Mouse (Mus musculus) kidney, postnatal 25 days (tissue): ENCODE results near the gene Fcrla.

Source experiments
- DNase-seq, 2 experiments: peaks; one replicate each; pipeline ENCODE4 v3.0.0; 2021; ENCODE audit warnings: mixed read lengths in 2 of 2

The Fcrla gene

DNA sequence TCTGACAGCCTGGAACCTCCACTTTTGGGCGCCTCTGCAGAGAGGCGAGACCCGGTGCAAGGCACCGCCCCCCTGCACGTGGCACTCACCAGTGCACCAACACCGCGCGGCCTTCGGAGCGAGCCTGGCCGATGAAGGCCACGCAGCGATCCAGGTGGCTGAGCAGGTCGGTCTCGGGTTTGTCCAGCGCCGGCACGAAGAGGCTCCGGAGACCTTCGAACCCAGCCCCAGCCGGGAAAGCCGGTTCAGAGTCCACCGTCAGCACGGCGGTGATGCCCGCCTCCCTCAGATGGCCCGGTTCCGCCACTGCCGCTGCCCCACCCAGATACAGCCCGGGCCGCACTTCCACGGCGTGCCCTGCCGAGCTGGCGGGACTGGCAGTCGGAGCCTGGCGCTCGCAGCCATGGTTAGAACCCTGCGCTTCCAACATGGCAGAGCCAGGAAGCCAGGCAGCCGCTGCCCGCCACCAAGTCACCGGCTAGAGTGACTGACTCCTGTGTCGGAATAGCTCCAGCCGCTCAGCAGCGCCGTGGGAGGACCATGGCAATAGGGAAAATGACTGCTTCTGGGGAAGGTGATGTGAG is 42.3 kb downstream of the Fcrla start, which contains the start of the genes Gm26620 and Dusp12:
Gene Gm26620, plus strand, starts transcription at position 88 of the 584 bp plus-strand sequence.
Gene Dusp12, minus strand, starts transcription at position 563 of the 584 bp plus-strand sequence.
- peak; percentile 86 to 93 for DNase-seq

DNA sequence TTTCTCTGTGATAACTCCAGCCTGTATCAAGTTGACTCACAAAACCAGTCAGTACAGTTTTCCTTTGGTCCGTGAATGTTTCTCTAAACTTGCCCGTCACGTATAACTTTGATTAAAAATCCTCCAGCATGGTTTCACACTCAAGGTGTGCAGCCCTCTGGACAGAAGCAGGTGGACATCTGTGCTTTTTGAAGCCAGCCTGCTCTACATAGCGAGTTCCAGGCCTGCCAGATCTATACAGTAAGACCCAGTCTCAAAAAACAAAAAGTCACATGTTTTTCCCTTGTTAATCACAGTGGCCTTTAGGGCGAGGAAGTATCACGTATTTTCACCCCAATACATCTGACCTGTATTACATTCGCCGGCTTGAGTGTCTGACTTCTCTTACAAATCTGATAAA is 43.0 kb downstream of the Fcrla start:
- DNase-seq = no peak

DNA sequence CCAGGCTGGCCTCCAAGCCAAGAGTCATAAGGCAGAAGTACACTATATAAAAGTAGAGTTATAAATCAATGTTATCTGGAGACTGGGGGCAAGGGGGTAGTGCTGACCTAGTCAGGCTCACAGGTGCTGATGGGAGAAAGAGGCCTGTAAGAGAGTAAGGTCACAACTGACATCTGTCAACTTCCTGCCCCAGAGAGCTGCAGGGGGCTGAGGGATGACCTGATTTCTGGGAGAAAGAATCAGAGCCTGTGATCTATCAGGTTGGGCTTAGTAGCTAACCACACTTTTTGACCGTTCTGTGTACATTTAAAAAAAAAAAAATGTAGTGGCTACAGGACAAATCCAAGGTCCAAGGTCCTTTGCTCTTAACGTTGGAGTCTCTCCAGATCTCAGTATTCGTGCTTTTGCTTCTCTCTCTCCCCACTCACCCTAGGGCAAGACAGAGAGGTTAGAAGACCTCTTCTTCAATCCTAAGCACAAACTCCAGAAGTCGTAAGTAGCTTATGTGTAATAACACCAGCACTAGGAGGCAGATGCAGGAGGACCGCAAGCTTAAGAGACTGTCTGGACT is 44.4 kb downstream of the Fcrla start:
- DNase-seq = no peak

DNA sequence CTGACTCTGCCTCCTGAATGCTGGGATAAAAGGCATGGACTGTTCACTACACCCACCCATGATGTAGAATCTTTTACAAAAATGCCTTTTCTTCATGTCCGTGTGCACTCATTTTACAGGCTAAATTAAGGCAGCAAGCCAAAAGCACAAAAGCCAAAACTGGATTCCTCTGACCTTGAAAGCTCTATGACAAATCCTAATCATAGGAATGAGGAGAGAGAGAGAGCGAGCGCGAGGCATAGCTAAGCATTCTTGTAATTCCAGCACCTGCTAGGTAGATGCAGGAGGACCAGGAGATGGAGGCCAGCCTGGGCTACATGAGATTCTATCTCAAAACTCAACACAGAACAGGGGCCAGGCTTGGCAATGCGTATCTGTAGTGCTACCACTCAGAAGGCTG is 50.5 kb downstream of the Fcrla start:
- no peak for DNase-seq

DNA sequence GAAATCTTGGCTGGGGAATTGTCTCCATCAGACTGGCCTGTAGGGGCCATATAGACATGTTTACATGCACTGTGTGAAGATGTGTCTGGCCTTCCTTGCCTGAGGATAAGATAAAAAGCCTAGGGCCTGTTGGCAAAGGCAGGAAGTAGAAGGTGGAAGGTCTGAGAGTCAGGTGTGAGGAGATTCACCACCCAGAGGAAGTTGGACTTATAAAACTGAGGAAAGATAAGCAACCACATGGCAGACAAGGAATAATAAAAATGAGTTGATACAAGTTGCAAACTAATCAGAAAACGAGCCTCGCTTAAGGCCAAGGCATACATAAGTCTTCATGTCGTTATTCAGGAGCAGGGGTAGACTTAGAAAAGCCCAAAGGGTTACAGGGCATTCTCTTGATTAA is 51.7 kb downstream of the Fcrla start:
- no peak for DNase-seq

DNA sequence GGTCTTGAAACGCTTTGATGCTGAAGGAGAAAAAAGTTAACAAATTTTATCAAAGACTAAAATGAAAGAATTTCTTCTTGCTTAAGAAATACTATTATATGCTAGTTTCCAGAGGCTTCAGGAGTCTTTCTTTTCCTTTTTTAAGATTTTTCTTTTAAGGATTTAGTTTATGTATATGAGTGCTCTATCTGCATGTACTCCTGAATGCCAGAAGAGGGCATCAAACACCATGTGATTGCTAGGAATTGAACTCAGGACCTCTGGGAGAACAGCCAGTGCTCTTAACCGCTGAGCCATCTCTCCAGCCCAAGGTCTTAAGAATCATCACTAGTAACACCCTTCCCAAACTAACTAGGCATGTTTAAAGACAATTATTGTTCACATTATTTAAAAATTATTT is 55.4 kb downstream of the Fcrla start:
- no peak for DNase-seq

DNA sequence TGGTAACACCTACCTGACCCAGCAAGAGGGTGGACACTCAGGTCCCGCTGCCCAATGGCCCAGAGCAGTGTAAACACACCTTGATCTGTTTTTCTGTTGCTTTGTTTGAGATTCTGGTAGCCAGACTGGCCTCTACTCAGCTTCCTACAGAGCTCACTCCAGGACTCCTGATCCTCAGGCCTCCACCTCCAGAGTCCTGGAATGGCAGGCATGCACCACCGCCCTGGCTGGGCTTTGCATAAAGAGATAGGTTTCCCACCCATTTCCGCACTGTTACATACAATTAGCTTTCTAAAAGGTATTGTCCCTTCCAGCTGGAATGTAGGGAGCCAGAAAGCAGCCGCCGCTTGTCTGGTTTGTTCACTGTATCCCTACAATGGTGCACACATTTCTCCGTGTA is 56.0 kb downstream of the Fcrla start:
- no peak for DNase-seq

DNA sequence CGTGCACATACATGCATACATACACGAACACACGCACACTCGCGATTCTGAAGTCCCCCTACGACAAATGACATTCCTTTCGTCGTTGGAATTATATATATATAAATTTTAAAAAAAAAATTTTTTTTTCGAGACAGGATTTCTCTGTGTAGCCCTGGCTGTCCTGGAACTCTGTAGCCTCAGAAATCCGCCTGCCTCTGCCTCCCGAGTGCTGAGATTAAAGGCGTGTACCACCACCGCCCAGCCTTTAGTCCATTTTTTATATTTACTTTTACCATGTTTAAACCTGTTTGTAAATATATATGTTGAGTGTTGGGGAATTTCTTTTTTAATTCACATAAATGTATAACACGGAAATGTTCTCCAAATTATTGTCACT is 58.5 kb downstream of the Fcrla start:
- DNase-seq = no peak

DNA sequence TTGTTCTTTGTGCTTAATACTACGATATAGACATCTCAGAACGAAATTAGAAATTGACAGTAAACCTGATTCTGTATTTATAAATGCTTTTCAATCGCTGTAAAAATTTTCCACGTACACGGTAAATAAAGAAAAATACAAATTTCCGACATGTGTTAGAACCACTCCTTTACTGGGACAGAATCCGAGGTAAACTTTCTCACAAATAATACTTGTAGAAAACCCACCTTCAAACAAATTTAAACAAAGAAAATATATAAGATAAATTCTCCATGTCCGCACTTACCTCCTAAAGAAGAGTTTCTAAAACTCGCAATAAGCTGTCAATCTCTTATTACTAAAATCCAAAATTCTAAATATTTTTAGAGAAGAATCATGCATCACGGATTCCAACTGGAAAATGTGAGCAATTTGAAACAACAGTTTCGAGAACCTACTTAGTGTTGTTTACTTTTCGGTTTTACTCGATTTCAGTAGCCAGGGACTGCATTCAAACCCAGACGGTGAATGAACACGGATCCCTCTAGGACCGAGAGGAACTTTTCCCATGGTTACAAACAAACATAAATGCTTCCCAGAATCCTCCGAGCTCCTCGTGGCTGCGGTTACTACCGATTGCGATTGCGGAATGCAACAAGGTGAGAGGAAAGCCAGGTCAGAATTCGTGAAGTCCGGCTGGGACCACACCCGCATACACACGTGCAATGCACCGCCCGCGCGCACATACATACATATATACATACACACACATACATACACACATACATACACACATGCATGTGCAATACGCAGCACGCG is 59.1 kb downstream of the Fcrla start:
- DNase-seq = peak; percentile 84 to 85

DNA sequence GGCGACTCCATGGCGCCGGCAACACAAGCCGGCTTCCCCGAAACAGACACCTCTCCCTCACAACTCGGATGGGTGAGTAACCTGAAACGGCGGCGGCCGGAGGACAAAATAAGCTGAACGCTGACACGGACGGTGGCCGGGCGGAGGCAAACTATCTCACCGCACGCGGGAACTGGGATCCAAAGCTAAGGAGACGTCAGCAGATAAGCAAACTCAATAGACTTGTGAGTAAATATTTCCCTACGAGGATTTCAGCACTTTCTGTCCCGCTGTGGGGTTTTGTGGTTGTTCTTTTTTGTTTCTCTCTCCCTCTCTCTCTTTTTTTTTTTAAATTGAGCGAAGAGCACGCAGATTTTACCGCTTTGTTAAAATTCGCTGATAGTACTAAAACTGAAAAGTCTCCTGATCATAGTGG is 59.7 kb downstream of the Fcrla start, which contains the start of gene Atf6:
Gene Atf6, minus strand, starts transcription at position 81 of the 415 bp plus-strand sequence.
- peak; percentile 96 for DNase-seq
